8 mouse cellular contexts compared by ENCODE assay signal in the genomic region with DNA sequence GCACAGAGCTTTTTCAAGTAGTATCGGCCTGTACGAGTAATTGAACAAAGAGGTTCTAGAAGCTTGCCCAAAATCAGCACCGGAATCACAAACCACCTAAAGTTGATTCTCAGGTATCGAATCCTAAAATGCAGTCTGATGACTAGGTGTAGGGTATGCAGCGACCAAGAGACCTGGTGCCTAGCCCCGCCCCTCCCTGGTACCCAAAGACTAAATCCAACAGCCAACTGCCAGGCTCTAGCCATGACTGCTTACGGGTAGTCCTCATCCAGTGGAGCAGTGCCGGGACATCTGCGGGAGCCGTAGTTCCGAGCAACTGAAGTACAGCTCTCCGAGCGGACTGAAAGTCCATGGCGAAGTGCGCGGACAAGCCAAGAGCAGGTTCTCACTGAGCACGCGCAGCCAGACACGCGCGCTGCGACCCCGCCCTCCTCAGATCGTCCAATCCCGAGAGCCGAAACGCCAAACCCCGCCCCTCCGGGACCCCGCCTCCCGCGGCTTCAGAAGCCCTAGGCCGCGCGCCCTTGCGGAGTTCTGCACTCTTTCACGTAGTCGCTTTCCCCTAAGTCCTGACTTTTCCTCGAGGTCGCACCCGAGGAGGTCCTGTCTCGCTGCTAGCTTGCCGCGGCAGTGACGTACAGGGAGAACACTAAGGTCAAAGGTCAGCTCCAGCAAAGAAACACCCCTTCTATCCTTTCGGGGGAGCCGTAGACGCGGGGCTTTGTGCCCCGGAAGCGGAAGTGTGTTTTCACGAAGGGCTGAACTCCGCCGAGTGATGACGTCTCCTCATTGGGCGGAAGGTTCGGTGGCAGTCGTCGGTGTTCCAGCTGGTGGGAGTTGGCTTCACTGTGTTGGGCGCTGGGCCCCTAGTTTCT. TPM values are rescaled to one million over a fixed set of nuclear protein-coding genes. Genes with fewer than 3 reads are reported as not detected.
A peak's percentile ranks its signal among the peaks of the same experiment; 100 is the strongest.
DNase-seq lines count a peak whose midpoint lies in the region; ATAC-seq lines count a peak whose summit lies in the region.
"Not testable (repeated sequence)": the region's sequence is repeated elsewhere in the genome, so short reads cannot be mapped to it uniquely, and the experiment has no call there.

A gene (minus strand): TSS at position 385 of the 875 bp plus-strand sequence.
A gene (plus strand): TSS at position 537 of the 875 bp plus-strand sequence.

- peak within 1 kb of the TSS; percentile 55 for H3K4me3 ChIP-seq in intestine, embryonic 14.5 days (ENCODE audit: low read depth, low read length)

- H3K27ac ChIP-seq in intestine, embryonic 14.5 days (ENCODE audit: low read depth) = peak within 1 kb of the TSS; percentile 79

- under 1% methylated on average over 60 of the region's 60 CpGs for WGBS in intestine, embryonic 14.5 days

- intact Hi-C loops in left cerebral cortex, postnatal 14 days (cut with DNase I) = not testable (repeated sequence)

- H3K27me3 ChIP-seq in intestine, embryonic 14.5 days (replicated peaks; ENCODE audit: control insufficient read depth, insufficient read depth, low read length) = not testable (repeated sequence)

- H3K9ac ChIP-seq in intestine, embryonic 14.5 days (ENCODE audit: low read length) = peak within 1 kb of the TSS; percentile 56

- H3K4me1 ChIP-seq in intestine, embryonic 14.5 days (replicated peaks; ENCODE audit: control insufficient read depth, insufficient read depth, low read length) = not testable (repeated sequence)

- DNase-seq in adrenal gland, adult (ENCODE audit: inconsistent age in 2 of 2, low spot score in 1 of 2) = peak; percentile 94 to 98
- DNase-seq in embryo, embryonic 10.5 days (ENCODE audit: low spot score) = peak; percentile 97
- DNase-seq in gastrocnemius, postnatal 25 days = peak; percentile 91
- DNase-seq in intestine, embryonic 14.5 days (ENCODE audit: low spot score) = peak; percentile 98
- DNase-seq in left cerebral cortex, postnatal 14 days (ENCODE audit: low spot score in 2 of 2) = peak; percentile 93 to 94
- DNase-seq in mesoderm, embryonic 11.5 days (ENCODE audit: low read depth, low spot score) = peak; percentile 95
- DNase-seq in right cerebral cortex, postnatal 36 days (ENCODE audit: low spot score in 2 of 2) = peak; percentile 92
- DNase-seq in yolk sac, embryonic 10.5 days (ENCODE audit: low spot score) = peak; percentile 96

- H3K9me3 ChIP-seq in intestine, embryonic 14.5 days (ENCODE audit: control insufficient read depth, low read length) = not testable (repeated sequence)

- H3K4me2 ChIP-seq in intestine, embryonic 14.5 days (ENCODE audit: low read length) = peak within 1 kb of the TSS; percentile 62

- H3K36me3 ChIP-seq in intestine, embryonic 14.5 days (ENCODE audit: control insufficient read depth, insufficient read depth, low read length) = not testable (repeated sequence)

- ATAC-seq in intestine, embryonic 14.5 days (replicated peaks; ENCODE audit: low FRiP score, low TSS enrichment, low read depth) = peak; percentile 99

RNA-seq across cellular contexts. Expression of the first gene that starts in this region (rescaled TPM):
- total RNA-seq in gastrocnemius, postnatal 25 days (2021) = 1 to 10 TPM; 5.6 to 6.6 TPM
- polyA plus RNA-seq in intestine, embryonic 14.5 days (2014; fragmentation: Nextera tagmentation; extraction: Ambion mirVana) = 29.0 and 33.1 TPM in 2 replicates
- total RNA-seq in left cerebral cortex, postnatal 14 days (2021) = 1 to 10 TPM; 7.8 to 8.8 TPM

RNA-seq across cellular contexts. Expression of the second gene that starts in this region (rescaled TPM):
- total RNA-seq in gastrocnemius, postnatal 25 days (2021) = 10 to 100 TPM; 62.6 to 69.8 TPM
- polyA plus RNA-seq in intestine, embryonic 14.5 days (2014; fragmentation: Nextera tagmentation; extraction: Ambion mirVana) = 150 and 163 TPM in 2 replicates
- 100 to 1,000 TPM in 1 of 2 experiments, 10 to 100 TPM in 1; 97.8 to 102 TPM for total RNA-seq in left cerebral cortex, postnatal 14 days (2021)

Comparison
In these comparisons a context has a peak if more than half of its experiments do, and no peak if none do; other contexts are left out.
1. Peak in every context shown above with its lines: DNase-seq, ATAC-seq, H3K4me3 ChIP-seq and H3K27ac ChIP-seq.